Mouse (Mus musculus) erythroblast, embryonic 14.5 days (primary cell): ENCODE data around the gene Prkca.

Experiments used
- GATA1 ChIP-seq: IDR thresholded peaks from 2 replicates; pipeline ENCODE4 v1.6.1; 2012; ENCODE audit warnings: low read length, inconsistent platforms, mixed read lengths
- TAL1 ChIP-seq: IDR thresholded peaks from 3 replicates; pipeline ENCODE4 v1.6.1; 2012; ENCODE audit warnings: low read length, inconsistent platforms, mixed read lengths

- TF ChIP-seq GATA1 (no peak), TAL1 (no peak)
These were observed 15.2 kb upstream of the Prkca start for GRCm38 (mm10) chr11:108358911-108359310.
